Mouse (Mus musculus): ENCODE data around the gene Gabpa.

Gene Gabpa

GRCm38 (mm10) chr16:84834745-84835440 lies at the start of gene Gabpa:
Gene Gabpa, plus strand, starts transcription at chr16:84834925.
- in situ Hi-C loops (cut with MboI; ENCODE audit: unreplicated experiment in 2 of 2), result loop anchor here (5.0 kb wide), 2 partner anchors 98 to 253 kb away; partner anchors contain the start of gene Mrpl39 (in 2 of the 2)

- in situ Hi-C loops (cut with MboI; ENCODE audit: unreplicated experiment in 2 of 2), result no loop called here
Measured at GRCm38 (mm10) chr16:84784966-84785365, 49.8 kb upstream of the Gabpa start.

GRCm38 (mm10) chr16:84790595-84791165 lies 44.0 kb upstream of the Gabpa start:
- in situ Hi-C loops (cut with MboI; ENCODE audit: unreplicated experiment in 2 of 2), result no loop called here

- in situ Hi-C loops (cut with MboI; ENCODE audit: unreplicated experiment in 2 of 2), result no loop called here
Measured at GRCm38 (mm10) chr16:84793401-84793800, 41.3 kb upstream of the Gabpa start.

- in situ Hi-C loops (cut with MboI; ENCODE audit: unreplicated experiment in 2 of 2), result no loop called here
Measured at GRCm38 (mm10) chr16:84795337-84795736, 39.4 kb upstream of the Gabpa start.

GRCm38 (mm10) chr16:84796678-84797077 lies 38.0 kb upstream of the Gabpa start:
- in situ Hi-C loops (cut with MboI; ENCODE audit: unreplicated experiment in 2 of 2), result no loop called here

GRCm38 (mm10) chr16:84800038-84800437 lies 34.7 kb upstream of the Gabpa start:
- in situ Hi-C loops (cut with MboI; ENCODE audit: unreplicated experiment in 2 of 2), result no loop called here

- in situ Hi-C loops (cut with MboI; ENCODE audit: unreplicated experiment in 2 of 2), result no loop called here
Measured at GRCm38 (mm10) chr16:84802217-84802616, 32.5 kb upstream of the Gabpa start.

GRCm38 (mm10) chr16:84804866-84805265 lies 29.9 kb upstream of the Gabpa start:
- in situ Hi-C loops (cut with MboI; ENCODE audit: unreplicated experiment in 2 of 2), result no loop called here

- in situ Hi-C loops (cut with MboI; ENCODE audit: unreplicated experiment in 2 of 2), result no loop called here
Measured at GRCm38 (mm10) chr16:84806175-84806574, 28.6 kb upstream of the Gabpa start.

- in situ Hi-C loops (cut with MboI; ENCODE audit: unreplicated experiment in 2 of 2), result no loop called here
Measured at GRCm38 (mm10) chr16:84807874-84808273, 26.9 kb upstream of the Gabpa start.

GRCm38 (mm10) chr16:84810254-84810653 lies 24.5 kb upstream of the Gabpa start:
- in situ Hi-C loops (cut with MboI; ENCODE audit: unreplicated experiment in 2 of 2), result no loop called here

- in situ Hi-C loops (cut with MboI; ENCODE audit: unreplicated experiment in 2 of 2), result no loop called here
Measured at GRCm38 (mm10) chr16:84813852-84814251, 20.9 kb upstream of the Gabpa start.

- in situ Hi-C loops (cut with MboI; ENCODE audit: unreplicated experiment in 2 of 2), result no loop called here
Measured at GRCm38 (mm10) chr16:84814511-84814910, 20.2 kb upstream of the Gabpa start.

GRCm38 (mm10) chr16:84817423-84817822 lies 17.3 kb upstream of the Gabpa start:
- in situ Hi-C loops (cut with MboI; ENCODE audit: unreplicated experiment in 2 of 2), result no loop called here

GRCm38 (mm10) chr16:84825009-84825408 lies 9.7 kb upstream of the Gabpa start:
- in situ Hi-C loops (cut with MboI; ENCODE audit: unreplicated experiment in 2 of 2), result no loop called here

GRCm38 (mm10) chr16:84831696-84832095 lies 3.0 kb upstream of the Gabpa start:
- in situ Hi-C loops (cut with MboI; ENCODE audit: unreplicated experiment in 2 of 2), result loop anchor here (5.0 kb wide), 2 partner anchors 94 to 249 kb away; partner anchors contain the start of gene Mrpl39 (in 2 of the 2)

- in situ Hi-C loops (cut with MboI; ENCODE audit: unreplicated experiment in 2 of 2), result loop anchor here (5.0 kb wide), 2 partner anchors 95 to 250 kb away; partner anchors contain the start of gene Mrpl39 (in 2 of the 2)
Measured at GRCm38 (mm10) chr16:84832736-84833135, 2.0 kb upstream of the Gabpa start.

GRCm38 (mm10) chr16:84834344-84834743 lies 381 bp upstream of the Gabpa start:
- in situ Hi-C loops (cut with MboI; ENCODE audit: unreplicated experiment in 2 of 2), result loop anchor here (5.0 kb wide), 2 partner anchors 97 to 252 kb away; partner anchors contain the start of gene Mrpl39 (in 2 of the 2)

GRCm38 (mm10) chr16:84835441-84835822 lies 707 bp downstream of the Gabpa start, which contains the start of gene Atp5j:
Gene Atp5j, minus strand, starts transcription at chr16:84835625.
- in situ Hi-C loops (cut with MboI; ENCODE audit: unreplicated experiment in 2 of 2), result no loop called here

- in situ Hi-C loops (cut with MboI; ENCODE audit: unreplicated experiment in 2 of 2), result no loop called here
Measured at GRCm38 (mm10) chr16:84835823-84836743, 1.4 kb downstream of the Gabpa start.

Measured in v-Abl transformed pro-B cells (cell line).